Mouse (Mus musculus): ENCODE measurements around the gene Gm21897. TPM values are rescaled to one million over a fixed set of nuclear protein-coding genes. Genes with fewer than 3 reads are reported as not detected.
"Not testable (repeated sequence)": the region's sequence is repeated elsewhere in the genome, so short reads cannot be mapped to it uniquely, and the experiment has no call there.

Gene Gm21897
- polyA plus RNA-seq (2014; fragmentation: Nextera tagmentation; extraction: Ambion mirVana): not detected in 2 replicates

GRCm38 (mm10) chr16:15317158-15317557 lies at the start of gene Gm21897:
Gm21897 (plus strand) TSS chr16:15317458.
- not testable (repeated sequence) for H3K36me3 ChIP-seq (ENCODE audit: control insufficient read depth, insufficient read depth, low read length); H3K4me3 ChIP-seq (ENCODE audit: low read depth, low read length); H3K27ac ChIP-seq (ENCODE audit: low read depth, low read length); H3K9ac ChIP-seq (ENCODE audit: low read depth, low read length); H3K9me3 ChIP-seq (replicated peaks; ENCODE audit: control insufficient read depth, low read length); H3K4me2 ChIP-seq; ATAC-seq (replicated peaks; ENCODE audit: insufficient number of reproducible peaks, low FRiP score, low TSS enrichment); H3K4me1 ChIP-seq (ENCODE audit: control insufficient read depth, insufficient read depth, low read length); H3K27me3 ChIP-seq (ENCODE audit: control insufficient read depth, insufficient read depth, low read length)
- no CpG with 5 or more reads among the region's 4 CpGs for WGBS (ENCODE audit: insufficient replicate concordance)

- Histone ChIP-seq H3K4me2 (no peak overlapping the region), H3K27me3 (ENCODE audit: control insufficient read depth, insufficient read depth, low read length) (no peaks in the 10 kb centered on the region), H3K27ac (ENCODE audit: low read depth, low read length) (no peak overlapping the region), H3K36me3 (ENCODE audit: control insufficient read depth, insufficient read depth, low read length) (no peaks in the 10 kb centered on the region), H3K4me1 (ENCODE audit: control insufficient read depth, insufficient read depth, low read length) (no peaks in the 10 kb centered on the region), H3K9ac (ENCODE audit: low read depth, low read length) (no peak overlapping the region), H3K4me3 (ENCODE audit: low read depth, low read length) (no peak overlapping the region), H3K9me3 (replicated peaks; ENCODE audit: control insufficient read depth, low read length) (no peaks in the 10 kb centered on the region; the same call in 1 of the 2 replicates)
- no peak for ATAC-seq (replicated peaks; ENCODE audit: insufficient number of reproducible peaks, low FRiP score, low TSS enrichment)
- WGBS (ENCODE audit: insufficient replicate concordance): 32% methylated on average over 1 of the region's 1 CpGs
Measured at GRCm38 (mm10) chr16:15272291-15272690, 45.0 kb upstream of the Gm21897 start.

- no peak overlapping the region for H3K27ac ChIP-seq (ENCODE audit: low read depth, low read length)
- no peak overlapping the region for H3K4me3 ChIP-seq (ENCODE audit: low read depth, low read length)
- H3K4me1 ChIP-seq (ENCODE audit: control insufficient read depth, insufficient read depth, low read length): no peaks in the 10 kb centered on the region
- H3K4me2 ChIP-seq: no peak overlapping the region
- no peak for ATAC-seq (replicated peaks; ENCODE audit: insufficient number of reproducible peaks, low FRiP score, low TSS enrichment)
- no peaks in the 10 kb centered on the region for H3K36me3 ChIP-seq (ENCODE audit: control insufficient read depth, insufficient read depth, low read length)
- H3K27me3 ChIP-seq (ENCODE audit: control insufficient read depth, insufficient read depth, low read length): no peaks in the 10 kb centered on the region
- no peaks in the 10 kb centered on the region for H3K9me3 ChIP-seq (replicated peaks; ENCODE audit: control insufficient read depth, low read length)
- no peak overlapping the region for H3K9ac ChIP-seq (ENCODE audit: low read depth, low read length)
Measured at GRCm38 (mm10) chr16:15277461-15277860, 39.8 kb upstream of the Gm21897 start.

GRCm38 (mm10) chr16:15293041-15293440 lies 24.2 kb upstream of the Gm21897 start:
- H3K9ac ChIP-seq (ENCODE audit: low read depth, low read length): no peak overlapping the region
- H3K27ac ChIP-seq (ENCODE audit: low read depth, low read length): no peak overlapping the region
- H3K36me3 ChIP-seq (ENCODE audit: control insufficient read depth, insufficient read depth, low read length): no peaks in the 10 kb centered on the region
- no peak for ATAC-seq (replicated peaks; ENCODE audit: insufficient number of reproducible peaks, low FRiP score, low TSS enrichment)
- H3K27me3 ChIP-seq (ENCODE audit: control insufficient read depth, insufficient read depth, low read length): no peaks in the 10 kb centered on the region
- H3K9me3 ChIP-seq (replicated peaks; ENCODE audit: control insufficient read depth, low read length): no peaks in the 10 kb centered on the region
- no peak overlapping the region for H3K4me3 ChIP-seq (ENCODE audit: low read depth, low read length)
- H3K4me2 ChIP-seq: no peak overlapping the region
- no peaks in the 10 kb centered on the region for H3K4me1 ChIP-seq (ENCODE audit: control insufficient read depth, insufficient read depth, low read length)
- WGBS (ENCODE audit: insufficient replicate concordance): 72% methylated on average over 3 of the region's 3 CpGs

- Histone ChIP-seq H3K9me3 (replicated peaks; ENCODE audit: control insufficient read depth, low read length) (no peaks in the 10 kb centered on the region), H3K27ac (ENCODE audit: low read depth, low read length) (no peak overlapping the region), H3K27me3 (ENCODE audit: control insufficient read depth, insufficient read depth, low read length) (no peaks in the 10 kb centered on the region), H3K4me2 (no peak overlapping the region), H3K4me3 (ENCODE audit: low read depth, low read length) (no peak overlapping the region), H3K36me3 (ENCODE audit: control insufficient read depth, insufficient read depth, low read length) (no peaks in the 10 kb centered on the region), H3K9ac (ENCODE audit: low read depth, low read length) (no peak overlapping the region), H3K4me1 (ENCODE audit: control insufficient read depth, insufficient read depth, low read length) (no peaks in the 10 kb centered on the region)
- WGBS (ENCODE audit: insufficient replicate concordance): 67% methylated on average over 1 of the region's 1 CpGs
- ATAC-seq (replicated peaks; ENCODE audit: insufficient number of reproducible peaks, low FRiP score, low TSS enrichment): no peak
Measured at GRCm38 (mm10) chr16:15294289-15294688, 23.0 kb upstream of the Gm21897 start.

GRCm38 (mm10) chr16:15294911-15295659 lies 22.2 kb upstream of the Gm21897 start:
- no peak overlapping the region for H3K9ac ChIP-seq (ENCODE audit: low read depth, low read length)
- H3K4me1 ChIP-seq (ENCODE audit: control insufficient read depth, insufficient read depth, low read length): no peaks in the 10 kb centered on the region
- no peaks in the 10 kb centered on the region for H3K36me3 ChIP-seq (ENCODE audit: control insufficient read depth, insufficient read depth, low read length)
- WGBS (ENCODE audit: insufficient replicate concordance): 55% methylated on average over 8 of the region's 8 CpGs
- no peak overlapping the region for H3K4me2 ChIP-seq
- H3K27ac ChIP-seq (ENCODE audit: low read depth, low read length): no peak overlapping the region
- no peak overlapping the region for H3K4me3 ChIP-seq (ENCODE audit: low read depth, low read length)
- ATAC-seq (replicated peaks; ENCODE audit: insufficient number of reproducible peaks, low FRiP score, low TSS enrichment): no peak
- no peaks in the 10 kb centered on the region for H3K9me3 ChIP-seq (replicated peaks; ENCODE audit: control insufficient read depth, low read length)
- H3K27me3 ChIP-seq (ENCODE audit: control insufficient read depth, insufficient read depth, low read length): no peaks in the 10 kb centered on the region

- no peaks in the 10 kb centered on the region for H3K4me1 ChIP-seq (ENCODE audit: control insufficient read depth, insufficient read depth, low read length)
- no peak for ATAC-seq (replicated peaks; ENCODE audit: insufficient number of reproducible peaks, low FRiP score, low TSS enrichment)
- H3K4me2 ChIP-seq: no peak overlapping the region
- H3K9me3 ChIP-seq (replicated peaks; ENCODE audit: control insufficient read depth, low read length): no peaks in the 10 kb centered on the region
- no peak overlapping the region for H3K9ac ChIP-seq (ENCODE audit: low read depth, low read length)
- H3K27me3 ChIP-seq (ENCODE audit: control insufficient read depth, insufficient read depth, low read length): no peaks in the 10 kb centered on the region
- no peak overlapping the region for H3K4me3 ChIP-seq (ENCODE audit: low read depth, low read length)
- H3K36me3 ChIP-seq (ENCODE audit: control insufficient read depth, insufficient read depth, low read length): no peaks in the 10 kb centered on the region
- no peak overlapping the region for H3K27ac ChIP-seq (ENCODE audit: low read depth, low read length)
Measured at GRCm38 (mm10) chr16:15334526-15334925, 17.3 kb downstream of the Gm21897 start.

- ATAC-seq (replicated peaks; ENCODE audit: insufficient number of reproducible peaks, low FRiP score, low TSS enrichment): no peak
- Histone ChIP-seq H3K4me3 (ENCODE audit: low read depth, low read length) (no peak overlapping the region), H3K9ac (ENCODE audit: low read depth, low read length) (no peak overlapping the region), H3K4me2 (no peak overlapping the region), H3K27me3 (ENCODE audit: control insufficient read depth, insufficient read depth, low read length) (no peaks in the 10 kb centered on the region), H3K36me3 (ENCODE audit: control insufficient read depth, insufficient read depth, low read length) (no peaks in the 10 kb centered on the region), H3K27ac (ENCODE audit: low read depth, low read length) (no peak overlapping the region), H3K9me3 (replicated peaks; ENCODE audit: control insufficient read depth, low read length) (no peaks in the 10 kb centered on the region), H3K4me1 (ENCODE audit: control insufficient read depth, insufficient read depth, low read length) (no peaks in the 10 kb centered on the region)
- 72% methylated on average over 4 of the region's 4 CpGs for WGBS (ENCODE audit: insufficient replicate concordance)
Measured at GRCm38 (mm10) chr16:15339051-15339450, 21.8 kb downstream of the Gm21897 start.

GRCm38 (mm10) chr16:15346045-15346444 lies 28.8 kb downstream of the Gm21897 start:
- no peak overlapping the region for H3K4me2 ChIP-seq
- no peak overlapping the region for H3K9ac ChIP-seq (ENCODE audit: low read depth, low read length)
- H3K9me3 ChIP-seq (replicated peaks; ENCODE audit: control insufficient read depth, low read length): no peaks in the 10 kb centered on the region
- no peaks in the 10 kb centered on the region for H3K27me3 ChIP-seq (ENCODE audit: control insufficient read depth, insufficient read depth, low read length)
- ATAC-seq (replicated peaks; ENCODE audit: insufficient number of reproducible peaks, low FRiP score, low TSS enrichment): no peak
- H3K4me3 ChIP-seq (ENCODE audit: low read depth, low read length): no peak overlapping the region
- no peaks in the 10 kb centered on the region for H3K4me1 ChIP-seq (ENCODE audit: control insufficient read depth, insufficient read depth, low read length)
- no peak overlapping the region for H3K27ac ChIP-seq (ENCODE audit: low read depth, low read length)
- no peaks in the 10 kb centered on the region for H3K36me3 ChIP-seq (ENCODE audit: control insufficient read depth, insufficient read depth, low read length)
- WGBS (ENCODE audit: insufficient replicate concordance): 31% methylated on average over 1 of the region's 1 CpGs
